Mouse (Mus musculus) Muller cell, postnatal 12 days (primary cell): Measurements from ENCODE around the gene Tie1.
"Not testable (repeated sequence)": the region's sequence is repeated elsewhere in the genome, so short reads cannot be mapped to it uniquely, and the experiment has no call there.

Experiments
- DNase-seq: peaks from one replicate; pipeline ENCODE4 v3.0.0-alpha.2; 2015; ENCODE audit errors: inconsistent ontology term

Gene Tie1

GRCm38 (mm10) chr4:118489717-118490132 lies at the start of gene Tie1:
Gene Tie1, minus strand, starts transcription at chr4:118490061.
- no peak for DNase-seq

GRCm38 (mm10) chr4:118537801-118538200 lies 47.9 kb upstream of the Tie1 start:
- DNase-seq: no peak

- no peak for DNase-seq
Observed at GRCm38 (mm10) chr4:118535610-118536009, 45.7 kb upstream of the Tie1 start.

GRCm38 (mm10) chr4:118533605-118534004 lies 43.7 kb upstream of the Tie1 start:
- DNase-seq: no peak

- no peak for DNase-seq
Observed at GRCm38 (mm10) chr4:118533156-118533555, 43.3 kb upstream of the Tie1 start.

GRCm38 (mm10) chr4:118532663-118533062 lies 42.8 kb upstream of the Tie1 start:
- no peak for DNase-seq

- DNase-seq: no peak
Observed at GRCm38 (mm10) chr4:118527720-118528119, 37.9 kb upstream of the Tie1 start.

- no peak for DNase-seq
Observed at GRCm38 (mm10) chr4:118527335-118527681, 37.4 kb upstream of the Tie1 start.

- DNase-seq: no peak
Observed at GRCm38 (mm10) chr4:118526408-118527334, 36.8 kb upstream of the Tie1 start, which contains the start of gene 2610528J11Rik. Gene 2610528J11Rik, plus strand, starts transcription at chr4:118526999.

- DNase-seq: no peak
Observed at GRCm38 (mm10) chr4:118525779-118526178, 35.9 kb upstream of the Tie1 start.

- no peak for DNase-seq
Observed at GRCm38 (mm10) chr4:118523976-118524375, 34.1 kb upstream of the Tie1 start.

- DNase-seq: no peak
Observed at GRCm38 (mm10) chr4:118522248-118522647, 32.4 kb upstream of the Tie1 start.

- no peak for DNase-seq
Observed at GRCm38 (mm10) chr4:118518208-118518607, 28.3 kb upstream of the Tie1 start.

GRCm38 (mm10) chr4:118517497-118518146 lies 27.8 kb upstream of the Tie1 start:
- DNase-seq: no peak

GRCm38 (mm10) chr4:118516699-118517496 lies 27.0 kb upstream of the Tie1 start:
- no peak for DNase-seq

- DNase-seq: no peak
Observed at GRCm38 (mm10) chr4:118509050-118509449, 19.2 kb upstream of the Tie1 start.

GRCm38 (mm10) chr4:118507171-118507570 lies 17.3 kb upstream of the Tie1 start:
- DNase-seq: not testable (repeated sequence)

GRCm38 (mm10) chr4:118505551-118505950 lies 15.7 kb upstream of the Tie1 start:
- DNase-seq: no peak

- DNase-seq: no peak
Observed at GRCm38 (mm10) chr4:118500792-118501191, 10.9 kb upstream of the Tie1 start.

- DNase-seq: no peak
Observed at GRCm38 (mm10) chr4:118500171-118500724, 10.4 kb upstream of the Tie1 start.

- DNase-seq: no peak
Observed at GRCm38 (mm10) chr4:118490461-118490860, 600 bp upstream of the Tie1 start.
